Mouse (Mus musculus) forebrain, embryonic 16.5 days (tissue): Measurements from ENCODE around the gene Gm49320. TPM values are rescaled to one million over a fixed set of nuclear protein-coding genes. Genes with fewer than 3 reads are reported as not detected.

ENCODE experiments used
- ATAC-seq: fragments of 200-750 bp; cut with Nextera tagmentation; 2 replicates; pipeline ENCODE4 v1.8.0; 2017; ENCODE audit warnings: mild to moderate bottlenecking, moderate library complexity
- H3K27ac ChIP-seq: fragments of 300-500 bp; sonication (generic); 2 replicates; pipeline ENCODE4 v1.5.1; 2014; ENCODE audit warnings: low read length, control low read depth
- H3K27me3 ChIP-seq: fragments of 300-500 bp; sonication (generic); replicated peaks from 2 replicates; pipeline ENCODE4 v1.6.1; 2014; ENCODE audit warnings: low read length; ENCODE audit not compliant: control insufficient read depth, insufficient read depth
- H3K36me3 ChIP-seq: fragments of 300-500 bp; sonication (generic); 2 replicates; pipeline ENCODE4 v1.6.1; 2014; ENCODE audit not compliant: control insufficient read depth, insufficient read depth
- H3K4me1 ChIP-seq: fragments of 300-500 bp; sonication (generic); replicated peaks from 2 replicates; pipeline ENCODE4 v1.6.1; 2014; ENCODE audit warnings: low read length; ENCODE audit not compliant: control insufficient read depth, insufficient read depth
- H3K4me2 ChIP-seq: fragments of 300-500 bp; sonication (generic); 2 replicates; pipeline ENCODE4 v1.6.1; 2014; ENCODE audit warnings: mild to moderate bottlenecking, low read length, control low read depth
- H3K4me3 ChIP-seq: fragments of 300-500 bp; sonication (generic); replicated peaks from 2 replicates; pipeline ENCODE4 v1.5.1; 2014; ENCODE audit warnings: mild to moderate bottlenecking, low read length, control low read depth
- H3K9ac ChIP-seq: fragments of 300-500 bp; sonication (generic); replicated peaks from 2 replicates; pipeline ENCODE4 v1.6.1; 2014; ENCODE audit warnings: low read depth, low read length, control low read depth
- H3K9me3 ChIP-seq: fragments of 300-500 bp; sonication (generic); 2 replicates; pipeline ENCODE4 v1.6.1; 2016; ENCODE audit warnings: low read length; ENCODE audit not compliant: control insufficient read depth
- WGBS: fragments of 180-500 bp; shearing (Covaris S2); extraction: QIAGEN DNeasy Blood & Tissue Kit; methylation state at CpG from one replicate; pipeline ENCODE4 v1.1.7; 2014; 5-methylcytosine and 5-hydroxymethylcytosine counted together
- polyA plus RNA-seq: library from polyadenylated mRNA; unstranded; fragments of >200 nt; fragmentation: Nextera tagmentation; extraction: Ambion mirVana; gene quantifications from 2 replicates; pipeline ENCODE4 v1.2.1, GENCODE M21; 2015

Gene Gm49320
- polyA plus RNA-seq, 1 experiment from 2014 or later, result 1.3 TPM

- Histone ChIP-seq H3K27ac (no peak overlapping the region), H3K9ac (no peak overlapping the region), H3K4me3 (no peak overlapping the region), H3K27me3 (no peaks in the 10 kb centered on the region), H3K9me3 (no peaks in the 10 kb centered on the region), H3K36me3 (peaks cover 41% of the 10 kb centered on the region), H3K4me2 (no peak overlapping the region), H3K4me1 (no peaks in the 10 kb centered on the region)
- 88% methylated on average over 15 of the region's 15 CpGs for WGBS
- ATAC-seq, result no peak
Measured at GRCm38 (mm10) chr8:4265160-4265914, 26.7 kb downstream of the Gm49320 start.

- Histone ChIP-seq H3K9me3 (no peaks in the 10 kb centered on the region), H3K27me3 (no peaks in the 10 kb centered on the region), H3K36me3 (peaks cover 36% of the 10 kb centered on the region), H3K4me1 (no peaks in the 10 kb centered on the region), H3K9ac (no peak overlapping the region), H3K4me3 (no peak overlapping the region), H3K4me2 (no peak overlapping the region), H3K27ac (no peak overlapping the region)
- 71% methylated on average over 15 of the region's 15 CpGs for WGBS
- peak; percentile 34; the same call in 1 of the 2 replicates for ATAC-seq
Measured at GRCm38 (mm10) chr8:4267627-4268026, 29.0 kb downstream of the Gm49320 start.

- WGBS, result 95% methylated on average over 6 of the region's 6 CpGs
- peaks cover 40% of the 10 kb centered on the region for H3K36me3 ChIP-seq
- no peak overlapping the region for H3K9ac ChIP-seq
Measured at GRCm38 (mm10) chr8:4269609-4270008, 30.9 kb downstream of the Gm49320 start.

GRCm38 (mm10) chr8:4275275-4276110, 36.8 kb downstream of the Gm49320 start, which contains the start of gene Timm44:
Timm44 (minus strand) TSS chr8:4275913.
- peaks cover 9% of the 10 kb centered on the region; the same call in 1 of the 2 replicates for H3K36me3 ChIP-seq
- peak within 1 kb of the TSS; percentile 66 for H3K4me3 ChIP-seq
- H3K4me2 ChIP-seq, result peak within 1 kb of the TSS; percentile 66
- no peaks in the 10 kb centered on the region for H3K27me3 ChIP-seq
- peaks cover 11% of the 10 kb centered on the region for H3K4me1 ChIP-seq
- peak within 1 kb of the TSS; percentile 84 for H3K27ac ChIP-seq
- peak; percentile 99 for ATAC-seq
- no peaks in the 10 kb centered on the region for H3K9me3 ChIP-seq
- H3K9ac ChIP-seq, result peak within 1 kb of the TSS; percentile 73
- WGBS, result under 1% methylated on average over 39 of the region's 39 CpGs

More at GRCm38 (mm10) chr8:4269609-4270008, 30.9 kb downstream of the Gm49320 start:
- no peaks in the 10 kb centered on the region for H3K9me3 ChIP-seq
- peaks cover 2% of the 10 kb centered on the region for H3K4me1 ChIP-seq
- no peak overlapping the region for H3K4me3 ChIP-seq
- no peak overlapping the region for H3K27ac ChIP-seq
- no peak for ATAC-seq
- H3K4me2 ChIP-seq, result no peak overlapping the region
- no peaks in the 10 kb centered on the region for H3K27me3 ChIP-seq

GRCm38 (mm10) chr8:4276111-4276465, 37.4 kb downstream of the Gm49320 start:
- peak overlapping the region; percentile 61 for H3K4me2 ChIP-seq
- H3K4me1 ChIP-seq, result peaks cover 11% of the 10 kb centered on the region
- H3K4me3 ChIP-seq, result peak overlapping the region; percentile 66
- H3K27ac ChIP-seq, result peak overlapping the region; percentile 84
- WGBS, result 25% methylated on average over 9 of the region's 9 CpGs
- ATAC-seq, result no peak
- H3K9ac ChIP-seq, result peak overlapping the region; percentile 73
- no peaks in the 10 kb centered on the region for H3K27me3 ChIP-seq
- no peaks in the 10 kb centered on the region for H3K9me3 ChIP-seq
- peaks cover 9% of the 10 kb centered on the region; the same call in 1 of the 2 replicates for H3K36me3 ChIP-seq

- Histone ChIP-seq H3K9me3 (no peaks in the 10 kb centered on the region), H3K36me3 (peaks cover 30% of the 10 kb centered on the region), H3K27ac (no peak overlapping the region), H3K4me3 (no peak overlapping the region), H3K27me3 (no peaks in the 10 kb centered on the region), H3K4me1 (no peaks in the 10 kb centered on the region), H3K4me2 (no peak overlapping the region), H3K9ac (no peak overlapping the region)
- 91% methylated on average over 5 of the region's 5 CpGs for WGBS
- no peak for ATAC-seq
Measured at GRCm38 (mm10) chr8:4292738-4293137, 54.1 kb downstream of the Gm49320 start.

- no peak overlapping the region for H3K9ac ChIP-seq
- no peaks in the 10 kb centered on the region for H3K9me3 ChIP-seq
- H3K27ac ChIP-seq, result no peak overlapping the region
- H3K4me3 ChIP-seq, result no peak overlapping the region
- H3K4me1 ChIP-seq, result no peaks in the 10 kb centered on the region
- WGBS, result 96% methylated on average over 4 of the region's 4 CpGs
- ATAC-seq, result no peak
- no peaks in the 10 kb centered on the region for H3K27me3 ChIP-seq
- H3K4me2 ChIP-seq, result no peak overlapping the region
- H3K36me3 ChIP-seq, result peaks cover 51% of the 10 kb centered on the region
Measured at GRCm38 (mm10) chr8:4297822-4298221, 59.2 kb downstream of the Gm49320 start.

Other genes starting within 250 kb of the Gm49320 start
- gene Cd209f, start 133.0 kb upstream of the Gm49320 start, polyA plus RNA-seq, result 0.25 TPM in 1 of 2 replicates, not detected in the other
- gene Cd209g, start 104.8 kb upstream of the Gm49320 start, polyA plus RNA-seq, result not detected in 2 replicates
- 97.4 and 117 TPM in 2 replicates for gene Evi5l, start 72.3 kb upstream of the Gm49320 start, polyA plus RNA-seq
- gene Prr36, start 21.4 kb upstream of the Gm49320 start, polyA plus RNA-seq, result 47.7 and 49.0 TPM in 2 replicates
- 0.05 TPM in 1 of 2 replicates, not detected in the other for gene Lrrc8e, start 12.0 kb upstream of the Gm49320 start, polyA plus RNA-seq
- 24.3 and 28.9 TPM in 2 replicates for gene Map2k7, start 125 bp upstream of the Gm49320 start, polyA plus RNA-seq
- 2.6 and 3.3 TPM in 2 replicates for gene Tgfbr3l, start 9.3 kb downstream of the Gm49320 start, polyA plus RNA-seq
- 65.8 and 69.8 TPM in 2 replicates for gene Snapc2, start 14.2 kb downstream of the Gm49320 start, polyA plus RNA-seq
- 417 and 424 TPM in 2 replicates for gene Ctxn1, start 20.4 kb downstream of the Gm49320 start, polyA plus RNA-seq
- gene Timm44, start 37.0 kb downstream of the Gm49320 start, polyA plus RNA-seq, result 41.1 and 44.5 TPM in 2 replicates
- gene Ccl25, start 86.3 kb downstream of the Gm49320 start, polyA plus RNA-seq, result 17.1 and 21.6 TPM in 2 replicates
- 127 and 150 TPM in 2 replicates for gene Elavl1, start 86.5 kb downstream of the Gm49320 start, polyA plus RNA-seq